Mouse (Mus musculus): ENCODE data around the gene Rps16.

Rps16 gene

DNA sequence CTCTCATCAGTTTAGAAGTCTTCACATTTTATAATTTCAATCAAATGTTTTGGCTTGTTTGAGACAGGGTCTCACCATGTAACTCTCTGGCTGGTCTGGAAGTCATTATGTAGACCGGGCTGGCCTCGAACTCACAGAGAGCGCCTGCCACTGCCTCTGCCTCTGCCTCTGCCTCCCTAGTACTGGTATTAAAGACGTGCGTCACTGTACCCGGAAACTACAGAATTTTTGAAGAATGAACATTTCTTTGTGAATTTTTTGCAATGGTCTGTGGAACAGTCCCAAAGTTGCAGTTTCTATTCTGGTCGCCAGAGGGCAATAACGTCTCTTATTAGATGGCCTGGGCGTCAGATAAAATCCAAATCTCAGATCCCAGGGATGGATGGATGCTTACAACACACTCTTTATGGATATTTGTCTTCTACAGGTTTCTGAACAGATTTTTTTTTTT lies 22.7 kb downstream of the Rps16 start:
- CTCF ChIA-PET = interaction anchor here (0.6 to 2.5 kb wide), 3 partner anchors 11 to 422 kb away, joined by 4 to 14 read pairs (median 6); no protein-coding TSS in a partner anchor

DNA sequence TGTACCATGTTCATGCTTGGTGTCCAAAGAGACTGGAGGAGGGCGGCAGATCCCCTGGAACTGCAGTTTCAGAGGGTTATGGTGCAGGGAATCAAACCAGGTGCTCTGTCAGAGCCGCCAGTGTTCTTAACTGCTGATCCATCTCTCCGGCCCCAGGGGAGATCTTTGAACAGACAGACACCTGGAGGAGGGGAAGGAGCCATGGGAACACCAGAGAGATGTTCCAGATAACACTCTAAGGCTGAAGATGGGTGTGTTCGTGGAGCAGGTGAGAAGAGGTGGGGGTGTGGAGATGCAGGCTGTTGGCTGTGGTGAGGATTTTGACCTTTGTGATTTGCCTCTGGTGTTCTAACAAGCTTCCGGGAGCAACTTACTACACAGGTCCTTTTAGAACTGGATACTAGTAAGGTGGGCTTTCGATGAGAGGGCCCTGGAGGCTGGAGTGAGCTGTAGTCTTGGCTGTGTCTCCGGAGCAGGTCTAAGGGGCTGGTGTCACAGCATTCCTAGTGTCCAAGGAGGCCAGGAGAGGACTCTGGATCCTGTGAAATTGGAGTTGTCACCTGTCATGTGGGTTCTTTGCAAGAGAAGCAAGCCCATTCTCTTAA lies 23.5 kb downstream of the Rps16 start:
- CTCF ChIA-PET = interaction anchor here (0.6 to 2.5 kb wide), 3 partner anchors 10 to 14 kb away, joined by 4 to 14 read pairs (median 6); no protein-coding TSS in a partner anchor

DNA sequence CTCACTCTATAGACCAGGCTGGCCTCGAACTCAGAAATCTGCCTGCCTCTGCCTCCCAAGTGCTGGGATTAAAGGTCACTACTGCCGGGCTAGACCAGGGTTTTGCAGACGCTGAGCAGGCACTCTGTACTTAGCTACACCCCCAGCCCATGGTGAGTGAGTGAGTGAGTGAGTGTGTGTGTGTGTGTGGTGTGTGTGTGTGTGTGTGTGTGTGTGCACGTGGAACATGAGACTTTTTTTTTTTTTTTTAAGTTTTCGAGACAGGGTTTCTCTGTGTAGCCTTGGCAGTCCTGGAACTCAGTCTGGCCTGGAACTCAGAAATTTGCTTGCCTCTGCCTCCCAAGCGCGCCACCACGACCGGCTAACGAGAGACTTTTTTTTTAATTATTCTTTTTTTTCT lies 24.2 kb downstream of the Rps16 start:
- CTCF ChIA-PET = interaction anchor here (1.5 to 2.5 kb wide), 2 partner anchors 9 to 11 kb away, joined by 6 to 14 read pairs; no protein-coding TSS in a partner anchor

DNA sequence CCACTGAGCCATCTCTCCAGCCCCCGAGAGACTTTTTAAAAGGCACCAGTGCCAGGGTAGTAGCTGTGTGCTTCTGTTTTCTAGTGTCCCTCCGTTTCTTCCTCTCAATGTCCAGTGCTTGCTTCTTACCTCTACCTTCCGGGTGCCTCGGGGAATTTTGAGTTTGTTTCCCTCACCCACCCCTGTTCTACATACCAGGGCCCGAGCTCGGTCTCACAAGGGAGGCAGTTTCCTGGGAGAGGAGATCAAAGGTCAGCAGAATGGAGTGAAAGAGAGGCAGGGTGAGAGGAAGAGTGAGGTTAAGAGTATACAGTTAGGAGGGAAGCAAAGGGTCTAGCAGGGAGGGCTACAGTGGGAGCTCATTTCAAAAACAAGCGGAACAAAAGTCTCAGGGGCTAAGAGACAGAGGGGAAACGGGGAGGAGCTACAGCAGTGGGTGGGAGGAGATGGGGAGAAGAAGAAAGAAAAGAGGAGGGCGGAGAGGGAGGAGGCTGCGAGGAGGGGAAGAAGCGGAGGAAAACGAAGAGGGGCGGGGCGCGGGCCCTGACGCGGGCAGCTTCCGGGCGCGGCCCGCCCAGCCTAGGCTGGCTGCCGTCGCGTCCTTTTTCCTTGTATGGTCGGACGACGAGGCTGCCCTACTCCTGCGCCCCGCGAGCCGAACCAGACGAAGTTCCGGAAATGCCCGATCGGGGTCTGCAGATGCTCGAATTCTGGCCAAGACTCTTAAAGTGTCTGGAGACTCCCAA lies 24.9 kb downstream of the Rps16 start:
- CTCF ChIA-PET = interaction anchor here (0.9 to 2.5 kb wide), 3 partner anchors 9 to 35 kb away, joined by 3 to 14 read pairs (median 4); no protein-coding TSS in a partner anchor

DNA sequence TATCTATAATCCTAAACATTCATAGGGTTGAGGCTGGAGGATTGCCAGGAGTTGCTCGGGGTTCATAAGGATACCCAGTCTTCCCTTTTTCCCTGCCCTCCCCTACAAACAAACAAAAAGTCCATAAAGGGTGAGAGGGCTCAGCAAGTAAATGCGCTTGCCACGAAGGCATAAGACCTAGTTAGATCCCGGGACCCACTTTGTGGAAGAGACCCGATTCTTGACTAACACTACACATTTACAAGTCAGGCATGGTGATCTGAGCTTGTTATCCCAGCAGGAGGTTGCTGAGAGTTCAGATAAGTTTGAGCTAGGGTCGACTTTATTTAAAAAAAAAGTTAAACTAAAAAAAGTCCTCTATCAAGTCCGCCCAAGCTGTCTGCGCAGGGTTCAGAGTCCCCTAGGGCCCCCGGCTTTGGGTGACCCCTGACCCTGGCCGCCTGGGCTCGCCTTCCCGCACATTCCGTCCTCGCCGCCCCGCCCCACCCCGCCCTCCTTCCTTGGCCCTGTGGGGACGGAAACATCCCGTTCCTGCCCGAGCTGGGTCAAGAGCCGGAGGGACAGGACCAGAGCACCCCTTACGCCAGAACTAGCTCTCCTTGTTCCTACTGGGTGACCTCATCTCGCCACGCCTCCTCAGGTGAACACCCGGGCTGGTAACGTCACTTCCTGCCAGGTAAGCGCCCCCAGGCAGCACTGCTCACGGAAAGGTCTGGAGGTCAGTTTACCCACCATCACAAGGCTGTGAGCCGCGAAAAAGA lies 25.7 kb downstream of the Rps16 start:
- CTCF ChIA-PET = interaction anchor here (0.6 to 1.0 kb wide), 3 partner anchors 10 to 35 kb away, joined by 3 to 8 read pairs (median 4); no protein-coding TSS in a partner anchor

DNA sequence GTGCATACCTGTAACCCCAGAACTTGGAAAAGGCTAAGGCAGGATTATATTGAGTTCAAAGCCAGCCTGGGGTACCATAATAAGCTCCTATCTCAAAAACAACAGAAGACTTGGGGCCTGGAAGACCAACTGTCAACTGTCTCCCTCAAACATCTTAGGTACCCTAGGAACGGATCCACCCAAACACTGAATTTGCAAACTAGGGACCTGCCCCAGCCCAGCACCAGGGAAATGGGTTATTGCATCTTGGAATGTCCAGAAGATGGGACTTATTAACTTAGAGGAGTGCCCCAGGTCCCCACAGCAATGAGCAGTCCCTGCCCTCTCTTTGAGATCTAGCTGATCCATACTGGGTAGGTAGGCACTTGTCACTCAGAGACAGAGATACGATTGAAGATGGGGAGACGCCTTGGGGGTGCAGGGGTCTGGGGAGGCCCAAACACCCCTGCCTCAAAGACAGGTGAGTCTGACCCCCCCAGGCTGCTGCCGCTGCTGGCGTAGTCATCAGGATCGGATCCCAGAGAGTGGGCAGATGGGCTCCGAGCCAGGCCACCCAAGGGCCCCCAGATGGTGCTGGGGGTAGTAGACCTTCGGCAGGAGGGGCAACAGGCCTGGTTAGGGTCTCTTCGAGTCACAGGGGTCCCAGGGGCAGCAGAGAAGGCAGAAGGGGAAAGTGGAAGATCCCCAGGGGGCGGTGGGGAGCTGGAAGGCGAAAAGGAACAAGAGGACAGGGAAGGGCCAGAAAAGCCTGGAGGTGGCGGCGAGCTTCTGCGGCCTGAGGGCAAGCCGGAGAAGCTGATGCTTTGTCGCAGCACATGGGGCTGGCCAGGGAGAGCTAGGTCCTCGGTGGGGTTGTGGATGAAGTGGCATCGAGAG lies 27.0 kb downstream of the Rps16 start:
- CTCF ChIA-PET = no interaction called here

DNA sequence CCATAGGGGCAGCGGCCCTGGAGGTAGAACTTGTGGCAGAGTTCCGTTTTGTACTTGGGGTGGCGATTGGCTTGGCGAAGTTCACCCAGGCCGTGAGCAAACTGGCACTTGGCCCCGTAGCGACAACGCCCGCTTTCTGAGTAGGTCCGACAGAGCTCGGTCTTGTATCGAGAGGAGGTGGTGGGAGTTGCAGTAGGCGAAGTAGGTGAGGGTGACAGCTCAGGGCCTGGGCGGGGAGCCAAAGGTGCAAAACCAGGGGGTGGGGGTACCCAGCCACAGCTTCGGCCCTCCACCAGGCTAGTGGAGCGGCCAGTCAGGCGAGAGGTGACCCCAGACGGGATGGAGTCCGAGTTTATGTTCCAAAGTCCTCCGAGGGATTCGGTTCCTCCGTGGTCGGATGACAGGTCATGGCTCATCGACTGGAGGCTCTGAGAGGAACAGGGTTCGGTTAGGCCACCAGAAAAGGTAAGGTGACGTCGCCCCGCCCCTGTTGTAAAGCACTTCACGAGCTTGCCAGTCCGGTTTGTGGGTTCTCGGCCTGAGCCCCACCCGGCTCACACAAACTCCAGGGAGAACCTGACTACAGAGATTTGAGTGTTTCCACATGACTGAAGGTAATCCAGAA lies 27.7 kb downstream of the Rps16 start:
- CTCF ChIA-PET = interaction anchor here (1.1 kb wide), 1 partner anchor 13 kb away, joined by 10 read pairs; no protein-coding TSS in a partner anchor

DNA sequence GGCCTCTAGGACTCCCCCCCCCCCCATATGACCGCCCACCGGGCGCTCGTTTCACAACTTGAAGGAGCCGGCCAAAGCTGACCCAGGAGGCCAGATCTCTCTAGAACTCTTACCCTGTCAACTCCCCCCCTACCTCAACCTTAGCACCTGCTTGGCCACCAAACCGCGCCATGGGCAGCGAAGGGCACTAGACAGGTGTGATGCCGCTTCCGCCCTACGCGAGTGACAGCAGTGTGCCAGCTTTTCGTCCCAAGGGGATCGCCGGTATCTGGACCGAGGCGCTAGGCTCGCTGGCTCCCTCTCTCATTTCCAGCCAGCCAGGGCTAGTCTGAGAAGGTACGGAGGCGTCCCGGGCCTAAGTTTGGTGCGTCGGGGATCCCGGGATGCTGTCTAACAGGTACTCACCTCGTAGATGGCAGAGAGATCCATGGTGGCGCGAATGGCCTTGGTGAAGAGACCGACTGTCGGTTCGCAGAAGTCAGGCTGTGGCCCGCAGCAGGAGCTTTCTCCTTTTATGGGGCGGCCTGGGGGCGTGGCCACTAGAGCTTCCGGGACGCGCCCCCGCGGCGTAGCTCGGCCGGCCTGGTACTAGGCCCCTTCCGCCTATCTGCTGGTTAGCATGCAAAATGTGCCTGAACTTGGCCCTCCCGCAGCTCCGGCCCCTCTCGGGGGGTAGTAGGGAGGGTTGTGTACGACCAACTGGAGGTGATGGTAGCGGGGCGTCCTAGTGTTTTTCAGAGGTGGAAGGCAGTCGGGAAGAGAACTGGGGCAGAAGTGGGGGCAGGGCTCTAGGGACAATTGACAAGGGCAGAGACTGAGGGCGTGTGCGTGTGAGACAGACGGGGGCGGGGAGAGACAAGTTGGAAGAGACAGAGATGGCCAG lies 28.6 kb downstream of the Rps16 start:
- CTCF ChIA-PET = interaction anchor here (1.1 kb wide), 1 partner anchor 13 kb away, joined by 10 read pairs; no protein-coding TSS in a partner anchor

DNA sequence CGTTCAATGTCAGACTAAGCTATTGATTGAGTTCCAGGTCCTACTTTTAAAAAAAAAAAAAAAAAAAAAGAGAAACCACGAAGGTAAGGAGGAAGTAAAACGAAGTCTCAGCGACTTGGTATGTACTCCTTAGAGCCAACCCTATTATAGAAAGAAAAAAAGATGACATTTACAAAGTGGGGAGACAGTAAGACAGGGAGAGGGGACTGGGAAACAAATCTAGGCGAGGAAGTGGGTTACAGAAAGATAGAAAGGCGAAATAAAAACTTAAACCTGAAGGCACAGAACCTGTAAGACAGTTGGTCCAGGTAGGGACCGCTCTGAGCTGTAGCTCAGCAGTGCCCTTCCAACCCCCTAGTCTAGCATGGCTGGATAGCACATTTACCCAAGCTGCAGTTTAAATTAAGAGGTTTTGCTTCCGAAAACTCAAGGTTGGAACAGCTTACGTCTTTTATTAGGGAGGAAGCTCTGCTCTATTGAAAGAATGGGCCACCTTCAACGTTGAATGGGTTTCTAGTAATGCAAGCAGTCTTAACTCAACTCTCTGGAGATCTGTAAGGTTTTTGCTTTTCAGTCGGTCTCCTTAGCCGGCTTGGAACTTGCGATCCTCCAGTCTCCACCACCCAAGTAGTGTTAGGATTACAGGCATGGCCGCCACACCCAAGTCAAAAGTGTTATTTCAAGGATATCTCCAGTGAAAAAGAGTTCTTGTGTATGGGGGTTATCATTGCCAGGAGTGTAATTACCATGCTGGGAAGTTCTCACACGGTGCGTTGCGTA lies 30.0 kb downstream of the Rps16 start, which contains the start of gene Zfp36:
Gene Zfp36, minus strand, starts transcription at position 17 of the 780 bp plus-strand sequence.
- CTCF ChIA-PET = interaction anchor here (0.6 kb wide), 1 partner anchor 579 kb away, joined by 15 read pairs; no protein-coding TSS in a partner anchor

DNA sequence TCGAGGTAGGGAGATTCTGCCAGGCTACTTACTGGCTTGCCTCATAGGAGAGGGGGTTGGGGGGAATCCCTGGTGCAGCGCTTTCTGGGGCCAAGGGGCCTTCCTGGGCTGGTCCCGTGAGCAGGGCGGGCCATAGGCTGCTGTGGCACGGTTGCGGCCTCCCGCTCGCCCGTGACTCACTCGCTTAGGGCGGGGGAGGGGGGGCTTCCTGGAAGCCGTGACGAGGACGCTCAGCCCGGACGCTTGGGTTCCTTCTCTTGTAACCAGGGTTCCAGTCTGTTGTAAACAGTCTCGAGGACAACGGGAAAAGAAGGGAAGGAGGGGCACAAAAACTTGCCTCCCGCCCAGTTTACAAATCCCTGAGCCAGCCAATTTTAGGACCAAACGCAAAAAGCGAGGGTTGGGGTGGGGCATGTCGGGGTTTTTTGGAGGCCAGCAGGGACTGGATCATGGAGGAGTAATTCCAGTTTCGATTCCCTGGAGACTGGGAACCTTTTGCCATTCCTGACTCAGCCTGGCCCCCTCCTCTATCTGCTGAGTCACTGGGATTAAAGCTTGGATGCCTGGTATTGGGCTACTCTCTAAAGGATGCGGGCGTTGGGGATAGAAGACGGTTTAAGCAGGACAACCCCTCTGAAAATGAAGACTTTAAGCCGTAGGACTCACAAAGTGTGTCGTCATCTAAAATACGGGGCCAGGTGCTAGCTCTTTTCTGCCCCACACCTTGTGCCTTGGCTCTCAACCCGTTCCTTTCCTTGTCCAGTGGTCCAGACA lies 30.8 kb downstream of the Rps16 start:
- CTCF ChIA-PET = no interaction called here

DNA sequence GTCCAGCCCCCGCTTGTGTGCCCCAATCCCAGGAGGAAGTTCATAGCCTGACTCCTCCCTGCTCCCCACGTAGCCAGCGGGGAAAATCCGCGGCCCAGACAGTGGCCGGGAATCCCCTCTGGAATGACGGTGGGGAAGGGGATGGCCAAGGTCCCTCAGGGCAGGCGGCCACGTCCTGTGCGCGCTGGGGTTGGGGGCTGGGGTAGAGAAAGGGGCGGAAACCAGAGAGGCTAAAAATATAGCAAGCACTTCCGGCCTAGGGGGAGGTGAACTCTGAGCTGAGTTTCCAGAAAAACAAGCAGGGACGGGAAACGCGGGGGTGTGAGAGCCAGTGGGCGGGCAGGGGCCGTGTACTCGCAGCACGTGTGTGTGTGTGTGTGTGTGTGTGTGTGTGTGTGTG lies 31.5 kb downstream of the Rps16 start:
- CTCF ChIA-PET = interaction anchor here (0.9 kb wide), 1 partner anchor 12 kb away, joined by 4 read pairs; no protein-coding TSS in a partner anchor

DNA sequence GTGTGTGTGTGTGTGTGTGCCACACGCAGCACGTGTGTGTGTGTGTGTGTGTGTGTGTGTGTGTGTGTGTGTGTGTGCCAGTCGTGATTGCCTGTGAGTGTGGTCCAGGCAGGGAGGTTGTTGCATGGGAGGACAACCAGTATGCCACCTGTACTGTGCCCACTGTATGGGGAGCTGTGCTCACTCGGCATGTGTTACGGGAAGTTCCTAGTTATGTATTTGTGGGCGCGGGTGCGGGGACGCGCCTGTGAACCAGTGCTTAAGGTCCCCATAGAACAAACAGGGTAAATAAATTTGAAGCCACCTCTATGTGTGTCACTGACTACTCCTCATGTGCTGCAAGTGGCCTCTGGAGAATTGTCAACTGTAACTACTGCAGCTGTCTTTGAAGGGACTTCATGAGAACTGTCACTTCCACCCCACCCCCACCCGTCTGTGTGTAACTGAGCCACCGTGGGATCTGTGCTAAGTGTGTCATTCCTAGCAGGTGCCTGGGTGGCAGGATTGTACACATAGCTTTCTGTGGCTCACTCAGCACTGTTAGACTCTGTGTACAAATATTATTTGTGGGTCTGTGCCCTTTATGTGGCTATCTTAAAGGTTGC lies 32.0 kb downstream of the Rps16 start:
- CTCF ChIA-PET = interaction anchor here (0.6 to 0.9 kb wide), 3 partner anchors 11 to 59 kb away, joined by 3 to 4 read pairs (median 4); no protein-coding TSS in a partner anchor

DNA sequence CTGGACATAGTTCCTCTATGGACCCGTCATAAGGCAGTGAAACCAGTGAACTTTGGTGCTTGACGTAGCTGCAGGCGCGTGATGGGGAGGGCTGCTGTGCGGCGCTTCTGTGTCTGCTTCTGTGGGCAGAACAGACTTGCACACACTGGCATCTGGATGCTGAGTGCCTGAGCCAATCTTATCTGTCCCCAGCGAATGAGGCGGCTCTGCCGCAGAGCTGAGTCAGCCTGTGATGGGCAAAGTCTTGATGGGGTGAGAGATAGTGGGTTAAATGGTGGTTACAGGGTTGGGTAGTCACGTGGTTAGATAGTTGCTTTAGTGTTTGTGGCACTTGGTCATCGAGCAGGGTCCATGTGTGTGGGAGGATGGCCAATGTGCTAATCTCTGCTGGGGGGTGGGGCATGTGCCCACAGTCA lies 32.5 kb downstream of the Rps16 start:
- CTCF ChIA-PET = interaction anchor here (0.6 to 2.2 kb wide), 3 partner anchors 9 to 58 kb away, joined by 3 to 14 read pairs (median 4); no protein-coding TSS in a partner anchor

DNA sequence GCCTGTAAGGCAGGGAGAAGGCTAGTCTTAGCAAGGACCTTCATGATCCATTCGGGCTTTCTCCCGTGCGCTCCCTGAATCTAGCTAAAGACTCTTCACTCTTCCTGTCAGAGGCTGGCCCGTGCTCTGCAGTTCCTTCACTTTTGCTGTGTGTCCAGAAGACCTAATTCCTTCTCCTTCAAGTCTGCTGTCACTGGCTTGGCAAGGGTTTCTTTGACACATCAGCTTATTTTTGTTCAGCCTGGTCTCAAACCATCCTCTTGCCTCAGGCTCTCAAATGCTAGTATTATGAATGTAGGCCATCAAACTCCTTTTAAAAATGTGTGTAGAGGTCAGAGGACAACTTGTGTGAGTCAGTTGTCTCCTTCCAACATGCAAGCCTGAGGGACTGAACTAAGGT lies 33.2 kb downstream of the Rps16 start:
- CTCF ChIA-PET = interaction anchor here (2.2 kb wide), 1 partner anchor 9 kb away, joined by 14 read pairs; no protein-coding TSS in a partner anchor

DNA sequence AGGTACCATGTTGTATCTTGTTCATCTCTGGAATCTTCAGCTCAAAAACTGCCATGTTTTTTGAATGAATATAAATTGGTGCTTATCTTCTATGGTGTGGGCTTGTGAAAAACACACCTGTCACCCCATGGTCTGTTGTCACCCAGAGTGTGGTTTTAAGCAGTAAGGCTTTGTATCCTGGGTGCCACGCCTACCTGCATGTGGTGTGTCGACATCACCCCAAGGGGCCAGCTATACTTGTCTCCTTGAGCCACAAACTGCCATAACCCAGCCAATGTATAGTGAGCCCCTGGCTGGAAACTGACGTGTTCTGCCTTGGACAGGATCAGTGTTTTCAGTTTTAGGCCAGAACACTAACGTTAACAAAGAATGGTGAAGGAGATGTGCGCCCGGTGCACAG lies 33.7 kb downstream of the Rps16 start:
- CTCF ChIA-PET = interaction anchor here (0.6 to 2.2 kb wide), 2 partner anchors 10 to 324 kb away, joined by 3 to 14 read pairs; no protein-coding TSS in a partner anchor

DNA sequence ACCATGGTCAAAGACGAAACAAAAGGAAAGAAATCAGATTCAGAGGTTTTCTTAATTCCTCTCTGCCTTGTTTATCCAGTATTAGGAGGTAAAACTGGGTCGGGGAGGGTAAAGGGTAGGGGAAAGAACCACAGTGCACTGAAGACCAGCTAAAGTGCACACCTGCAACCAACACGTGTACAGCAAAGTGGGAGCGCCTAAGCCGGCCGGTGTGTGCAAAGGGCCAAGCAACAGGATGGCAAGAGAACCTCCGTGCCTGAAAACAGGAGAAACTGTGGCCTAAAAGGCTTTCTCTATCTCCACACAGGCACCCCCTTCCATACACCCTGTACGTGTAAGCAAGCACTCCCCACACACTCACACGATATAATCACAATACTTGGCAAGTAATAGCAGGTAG lies 34.7 kb downstream of the Rps16 start:
- CTCF ChIA-PET = interaction anchor here (1.0 to 2.2 kb wide), 2 partner anchors 11 to 53 kb away, joined by 4 to 14 read pairs; no protein-coding TSS in a partner anchor

DNA sequence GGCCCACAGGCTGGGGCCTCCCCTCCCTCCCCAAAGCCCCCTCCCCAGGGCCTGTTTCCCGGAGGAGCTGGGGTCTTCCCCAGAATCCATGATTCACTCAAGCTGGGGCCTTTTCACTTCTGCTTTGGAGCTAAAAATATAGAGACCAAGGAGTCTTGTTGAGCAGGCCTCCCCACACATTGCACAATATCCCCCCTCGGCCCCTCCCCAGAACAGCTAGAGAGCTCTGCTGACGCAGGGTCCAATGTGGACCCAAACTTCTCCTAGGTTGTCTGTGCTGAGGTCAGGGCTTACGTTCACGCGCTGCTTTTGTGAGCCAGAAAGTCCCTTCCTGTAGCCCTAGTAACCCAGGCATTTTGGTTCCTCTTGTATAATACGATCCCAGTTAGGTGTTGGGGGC lies 35.6 kb downstream of the Rps16 start:
- CTCF ChIA-PET = interaction anchor here (0.6 to 1.4 kb wide), 4 partner anchors 10 to 354 kb away, joined by 3 to 6 read pairs (median 4); no protein-coding TSS in a partner anchor

Data from spleen, embryonic (tissue).